Mouse (Mus musculus) cerebellum, adult 2 months (tissue): ENCODE measurements at regions not wholly inside any gene's neighbourhood (a gene's known extent, or its start where the extent isn't known, plus 50 kb on each side); places are given as distances from the start of the nearest gene placed in this dataset.

ENCODE experiments used
- CTCF ChIP-seq: fragments of 200-500 bp; IDR thresholded peaks from 2 replicates; pipeline ENCODE4 v1.5.1; 2011; ENCODE audit warnings: low read depth, mild to moderate bottlenecking, control low read depth, low read length, moderate library complexity, borderline replicate concordance; ENCODE audit not compliant: insufficient read depth
- POLR2A ChIP-seq: fragments of 200-500 bp; IDR thresholded peaks from 2 replicates; pipeline ENCODE4 v1.6.1; 2011; ENCODE audit warnings: low read length, control low read depth, borderline replicate concordance; ENCODE audit not compliant: insufficient read depth

DNA sequence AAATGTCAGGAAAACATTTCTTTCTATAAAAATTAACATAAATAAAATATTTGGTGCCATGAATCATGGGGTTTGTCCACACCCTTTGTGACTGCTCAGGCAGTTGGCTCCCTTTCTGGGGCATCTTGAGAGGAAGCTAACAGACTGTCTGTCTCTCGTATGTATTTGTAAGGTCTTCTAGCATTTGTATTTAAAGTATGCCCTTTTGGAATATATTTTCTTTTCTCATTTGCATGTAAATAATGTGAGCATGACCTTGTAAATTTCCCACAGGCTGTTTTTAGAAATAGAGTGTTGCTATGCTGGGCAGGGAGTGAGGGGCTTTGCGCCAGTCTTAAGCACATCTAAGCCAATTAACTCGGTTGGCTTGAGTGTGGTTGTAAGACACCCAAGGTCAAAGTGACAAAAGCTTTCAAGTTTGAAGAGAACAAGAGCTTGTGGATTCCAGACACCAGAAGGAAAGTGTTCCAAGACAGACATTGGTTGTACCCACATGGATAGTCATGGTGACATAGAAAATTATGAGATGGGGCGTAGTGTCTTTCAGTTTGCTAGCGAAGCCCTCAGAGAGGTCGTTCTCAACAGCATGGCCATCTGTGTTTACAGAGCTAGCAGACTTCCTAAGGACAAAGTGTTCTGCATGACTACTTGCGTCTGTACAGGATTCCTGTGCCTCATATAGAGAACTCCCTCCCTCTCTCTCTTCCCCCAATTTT, 113.1 kb upstream of the Rasgrp1 start:
- TF ChIP-seq CTCF: no peak
- no peak for TF ChIP-seq POLR2A
